Mouse (Mus musculus) small intestine, adult 2 months (tissue): ENCODE results near the gene Prkca.

ENCODE experiments used
- CTCF ChIP-seq: fragments of 200-500 bp; IDR thresholded peaks from 2 replicates; pipeline ENCODE4 v1.5.1; 2012; ENCODE audit warnings: low read depth, mild to moderate bottlenecking, control low read depth, inconsistent platforms, low read length, moderate library complexity, mixed read lengths; ENCODE audit not compliant: insufficient replicate concordance, insufficient read length; ENCODE audit errors: extremely low read depth
- POLR2A ChIP-seq: fragments of 200-500 bp; IDR thresholded peaks from 2 replicates; pipeline ENCODE4 v1.6.1; 2012; ENCODE audit warnings: low read depth, mild to moderate bottlenecking, control low read depth, inconsistent platforms, low read length, moderate library complexity

GRCm38 (mm10) chr11:108250146-108250635 lies 93.5 kb downstream of the Prkca start:
- no peak for TF ChIP-seq POLR2A
- no peak for TF ChIP-seq CTCF
